Mouse (Mus musculus): ENCODE results near the gene Socs7.

Gene Socs7

GRCm38 (mm10) chr11:97343619-97344018 is 18.7 kb upstream of the Socs7 start:
- DNase-seq: peak in 1 of 2 experiments; percentile 52

GRCm38 (mm10) chr11:97345446-97345845 is 16.9 kb upstream of the Socs7 start:
- no peak for DNase-seq

- DNase-seq: no peak
Observed at GRCm38 (mm10) chr11:97346383-97346782, 16.0 kb upstream of the Socs7 start.

GRCm38 (mm10) chr11:97347291-97347690 is 15.1 kb upstream of the Socs7 start:
- no peak for DNase-seq

GRCm38 (mm10) chr11:97350035-97350434 is 12.3 kb upstream of the Socs7 start:
- peak; percentile 88 to 93 for DNase-seq

GRCm38 (mm10) chr11:97352027-97352684 is 10.2 kb upstream of the Socs7 start, which contains the start of gene Gpr179:
Gene Gpr179 (minus strand): TSS chr11:97352077.
- no peak for DNase-seq

GRCm38 (mm10) chr11:97352935-97353597 is 9.3 kb upstream of the Socs7 start:
- DNase-seq: no peak

GRCm38 (mm10) chr11:97354646-97355045 is 7.7 kb upstream of the Socs7 start:
- DNase-seq: no peak

- no peak for DNase-seq
Observed at GRCm38 (mm10) chr11:97355247-97355646, 7.1 kb upstream of the Socs7 start.

GRCm38 (mm10) chr11:97357663-97358062 is 4.7 kb upstream of the Socs7 start:
- peak; percentile 81 to 86 for DNase-seq

- no peak for DNase-seq
Observed at GRCm38 (mm10) chr11:97362649-97362942, 245 bp downstream of the Socs7 start.

- peak; percentile 58 to 74 for DNase-seq
Observed at GRCm38 (mm10) chr11:97362943-97363643, 742 bp downstream of the Socs7 start.

GRCm38 (mm10) chr11:97363644-97363995 is 1.3 kb downstream of the Socs7 start:
- peak in 1 of 2 experiments; percentile 31 for DNase-seq

GRCm38 (mm10) chr11:97365556-97365955 is 3.2 kb downstream of the Socs7 start:
- no peak for DNase-seq

- no peak for DNase-seq
Observed at GRCm38 (mm10) chr11:97368501-97368900, 6.2 kb downstream of the Socs7 start.

- DNase-seq: no peak
Observed at GRCm38 (mm10) chr11:97370329-97371091, 8.2 kb downstream of the Socs7 start.

- no peak for DNase-seq
Observed at GRCm38 (mm10) chr11:97372159-97372864, 10.0 kb downstream of the Socs7 start.

- DNase-seq: no peak
Observed at GRCm38 (mm10) chr11:97373402-97373801, 11.1 kb downstream of the Socs7 start.

- no peak for DNase-seq
Observed at GRCm38 (mm10) chr11:97380036-97380435, 17.7 kb downstream of the Socs7 start.

- DNase-seq: no peak
Observed at GRCm38 (mm10) chr11:97383017-97383416, 20.7 kb downstream of the Socs7 start.

- no peak for DNase-seq
Observed at GRCm38 (mm10) chr11:97383764-97384163, 21.4 kb downstream of the Socs7 start.

GRCm38 (mm10) chr11:97387811-97388210 is 25.5 kb downstream of the Socs7 start:
- DNase-seq: no peak

GRCm38 (mm10) chr11:97389127-97389526 is 26.8 kb downstream of the Socs7 start:
- DNase-seq: no peak

Data from kidney, postnatal 4 days (tissue).